ENCODE assay signal across 14 mouse cellular contexts in genomic region chr5:73132998-73133832, GRCm38 (mm10).
DNase-seq lines count a peak whose midpoint lies in the region; ATAC-seq and TF ChIP-seq lines count a peak whose summit lies in the region.
"Had no signal": no experiment of that assay in that cellular context is flagged by ENCODE, and none has a peak within 500 bp of the region (broad histone marks: within the 10 kb centered on the region; RNA-seq: fewer than 3 reads in every experiment).

No protein-coding gene starts in this region.

- no peaks in the 10 kb centered on the region for H3K27me3 ChIP-seq in intestine, postnatal 0 days (replicated peaks; ENCODE audit: control insufficient read depth, insufficient read depth, low read length)
- no peaks in the 10 kb centered on the region for H3K27me3 ChIP-seq in liver, postnatal 0 days (ENCODE audit: insufficient read depth, low read length)
- H3K27me3 ChIP-seq: CH12.LX; limb, embryonic 15.5 days; Patski had no signal

- WGBS in intestine, postnatal 0 days = 78% methylated on average over 29 of the region's 29 CpGs
- WGBS in liver, postnatal 0 days (ENCODE audit: insufficient replicate concordance) = 76% methylated on average over 29 of the region's 29 CpGs

- no peak for TF ChIP-seq CTCF in intestine, postnatal 0 days (IDR thresholded peaks at IDR 0.05; ENCODE audit: low read depth)
- no peak for TF ChIP-seq CTCF in liver, postnatal 0 days (IDR thresholded peaks at IDR 0.05; ENCODE audit: low read depth)

- TF ChIP-seq EP300 in liver, postnatal 0 days (IDR thresholded peaks at IDR 0.05; ENCODE audit: low read depth) = no peak

- no peaks in the 10 kb centered on the region for H3K4me1 ChIP-seq in intestine, postnatal 0 days (replicated peaks; ENCODE audit: control insufficient read depth, insufficient read depth, low read length)
- peaks cover 5% of the 10 kb centered on the region for H3K4me1 ChIP-seq in liver, postnatal 0 days (ENCODE audit: insufficient read depth)
- H3K4me1 ChIP-seq: limb, embryonic 15.5 days had no signal

- H3K9ac ChIP-seq in intestine, postnatal 0 days (ENCODE audit: low read depth, low read length) = no peak overlapping the region
- H3K9ac ChIP-seq in liver, postnatal 0 days (replicated peaks) = no peak overlapping the region
- H3K9ac ChIP-seq: forebrain, postnatal 0 days; hindbrain, embryonic 14.5 days; limb, embryonic 15.5 days had no signal

- peaks cover 16% of the 10 kb centered on the region for H3K36me3 ChIP-seq in intestine, postnatal 0 days (ENCODE audit: control insufficient read depth, insufficient read depth)
- H3K36me3 ChIP-seq in liver, postnatal 0 days (replicated peaks; ENCODE audit: insufficient read depth, low read length) = peaks cover 41% of the 10 kb centered on the region

- no peaks in the 10 kb centered on the region for H3K9me3 ChIP-seq in intestine, postnatal 0 days (ENCODE audit: control insufficient read depth)
- no peaks in the 10 kb centered on the region for H3K9me3 ChIP-seq in liver, postnatal 0 days (ENCODE audit: low read length)
- H3K9me3 ChIP-seq: limb, embryonic 15.5 days had no signal

- H3K4me2 ChIP-seq in intestine, postnatal 0 days (replicated peaks; ENCODE audit: low read depth) = no peak overlapping the region
- H3K4me2 ChIP-seq in liver, postnatal 0 days (ENCODE audit: low read depth, low read length) = peak overlapping the region; percentile 30
- H3K4me2 ChIP-seq: hindbrain, embryonic 14.5 days; limb, embryonic 15.5 days had no signal

- no peak overlapping the region for H3K4me3 ChIP-seq in intestine, postnatal 0 days (ENCODE audit: low read depth, low read length)
- H3K4me3 ChIP-seq in liver, postnatal 0 days (ENCODE audit: low read depth, low read length) = peak overlapping the region; percentile 11
- H3K4me3 ChIP-seq: limb, embryonic 15.5 days had no signal

- no peak for DNase-seq in frontal cortex, postnatal 36 days (ENCODE audit: low spot score in 2 of 2)
- DNase-seq in MEL-GATA-1-ER (ENCODE audit: extremely low read depth, low read depth) (peak; percentile 36), MN1 (ENCODE audit: low spot score) (no peak)
- no peak for DNase-seq in liver, postnatal 0 days
- DNase-seq in kidney, postnatal 25 days = no peak
- DNase-seq in embryo, embryonic 11 days = no peak
- DNase-seq: right cerebral cortex, postnatal 4 days had no signal

- H3K27ac ChIP-seq in intestine, postnatal 0 days (ENCODE audit: low read depth, low read length) = no peak overlapping the region
- H3K27ac ChIP-seq in liver, postnatal 0 days (ENCODE audit: low read depth) = peak overlapping the region; percentile 22; the same call in 1 of the 2 replicates
- H3K27ac ChIP-seq: hindbrain, embryonic 14.5 days; limb, embryonic 15.5 days had no signal

- ATAC-seq in frontal cortex, adult (ENCODE audit: low TSS enrichment) = peak; percentile 24; the same call in 1 of the 2 replicates
- peak; percentile 16; the same call in 1 of the 2 replicates for ATAC-seq in intestine, postnatal 0 days
- ATAC-seq in liver, postnatal 0 days = peak; percentile 79

Comparison
In these comparisons a context has a peak if more than half of its experiments do, and no peak if none do; other contexts are left out.
1. ATAC-seq: peak in every context shown above with its lines; median percentile 79 in liver, postnatal 0 days; 24 in frontal cortex, adult; 16 in intestine, postnatal 0 days.